28 mouse cellular contexts compared by ENCODE assay signal in genomic region chr11:80948103-80948502, GRCm38 (mm10).
DNase-seq lines count a peak whose midpoint lies in the region; ATAC-seq and TF ChIP-seq lines count a peak whose summit lies in the region.
"Had no signal": no experiment of that assay in that cellular context is flagged by ENCODE, and none has a peak within 500 bp of the region (broad histone marks: within the 10 kb centered on the region; RNA-seq: fewer than 3 reads in every experiment).

No protein-coding gene starts in this region.

- POLR2A ChIA-PET in Patski (lab: Charles Lee) = interaction anchor here (0.5 kb wide), 1 partner anchor 32 kb away, joined by 3 read pairs; no protein-coding TSS in a partner anchor

- TF ChIP-seq CTCF in kidney, postnatal 0 days (IDR thresholded peaks at IDR 0.05; ENCODE audit: low read depth) = no peak
- no peak for TF ChIP-seq CTCF in Patski (IDR thresholded peaks at IDR 0.05)

- 3% methylated on average over 2 of the region's 2 CpGs for WGBS in kidney, postnatal 0 days

- no peaks in the 10 kb centered on the region for H3K4me1 ChIP-seq in kidney, postnatal 0 days (replicated peaks; ENCODE audit: insufficient read depth, low read length)
- H3K4me1 ChIP-seq: embryonic facial prominence, embryonic 12.5 days; forebrain, embryonic 10.5 days; heart, embryonic 12.5 days; midbrain, embryonic 10.5 days; midbrain, embryonic 15.5 days; neural tube, embryonic 15.5 days; stomach, embryonic 15.5 days had no signal

- in situ Hi-C loops in Patski (cut with MboI; ENCODE audit: low pct_unique_long_range_greater_than_20kb) = no loop called here

- no peaks in the 10 kb centered on the region for H3K36me3 ChIP-seq in kidney, postnatal 0 days (ENCODE audit: insufficient read depth, low read length)
- H3K36me3 ChIP-seq: embryonic facial prominence, embryonic 12.5 days; forebrain, embryonic 10.5 days; G1E; heart, embryonic 12.5 days; midbrain, embryonic 10.5 days; midbrain, embryonic 15.5 days; neural tube, embryonic 15.5 days; stomach, embryonic 15.5 days had no signal

- H3K4me3 ChIP-seq in kidney, postnatal 0 days (replicated peaks; ENCODE audit: low read depth, low read length) = no peak overlapping the region
- H3K4me3 ChIP-seq: embryonic facial prominence, embryonic 12.5 days; forebrain, embryonic 10.5 days; heart, adult 2 months; heart, embryonic 12.5 days; midbrain, embryonic 10.5 days; midbrain, embryonic 15.5 days; neural tube, embryonic 15.5 days; stomach, embryonic 15.5 days had no signal

- no peak overlapping the region for H3K9ac ChIP-seq in kidney, postnatal 0 days (ENCODE audit: low read depth, low read length)
- H3K9ac ChIP-seq: embryonic facial prominence, embryonic 12.5 days; heart, embryonic 12.5 days; hindbrain, embryonic 14.5 days; liver, embryonic 14.5 days; midbrain, embryonic 15.5 days; neural tube, embryonic 15.5 days; stomach, embryonic 15.5 days had no signal

- ATAC-seq in kidney, postnatal 0 days (replicated peaks; ENCODE audit: low FRiP score, low read depth) = no peak
- peak; percentile 42 for ATAC-seq in Patski
- ATAC-seq: forebrain, embryonic 16.5 days; midbrain, embryonic 15.5 days had no signal

- no peak overlapping the region for H3K27ac ChIP-seq in kidney, postnatal 0 days
- H3K27ac ChIP-seq: embryonic facial prominence, embryonic 12.5 days; forebrain, embryonic 10.5 days; heart, adult 2 months; hindbrain, embryonic 14.5 days; liver, embryonic 14.5 days; midbrain, embryonic 10.5 days; midbrain, embryonic 15.5 days; neural tube, embryonic 15.5 days; stomach, embryonic 15.5 days had no signal

- H3K9me3 ChIP-seq in kidney, postnatal 0 days (replicated peaks; ENCODE audit: low read length) = no peaks in the 10 kb centered on the region
- H3K9me3 ChIP-seq: embryonic facial prominence, embryonic 12.5 days; forebrain, embryonic 10.5 days; heart, embryonic 12.5 days; midbrain, embryonic 10.5 days; midbrain, embryonic 15.5 days; neural tube, embryonic 15.5 days; stomach, embryonic 15.5 days had no signal

- DNase-seq in adrenal gland, adult 2 months = peak; percentile 35
- DNase-seq in adrenal gland, postnatal 25 days = no peak
- peak; percentile 10 for DNase-seq in embryo, embryonic 10.5 days (ENCODE audit: low spot score)
- DNase-seq in embryo, embryonic 11 days = no peak
- peak; percentile 74 for DNase-seq in kidney, postnatal 0 days (ENCODE audit: low spot score)
- DNase-seq in kidney, adult 11 months = no peak
- DNase-seq in Patski (ENCODE audit: low read depth, low spot score) = peak; percentile 62
- DNase-seq in right cerebral cortex, adult 2 months (ENCODE audit: low spot score in 2 of 2) = no peak
- DNase-seq: cerebellum, adult 11-12 months; cerebellum, adult 9-11 months; heart, adult 2 months; kidney, postnatal 10 days; liver; lung, adult 2 months; lung, postnatal 10 days; retina, postnatal 1 day; right cerebral cortex, postnatal 25 days had no signal

- CTCF ChIA-PET in Patski (lab: Charles Lee) = interaction anchor here (1.1 kb wide), 1 partner anchor 41 kb away, joined by 3 read pairs; no protein-coding TSS in a partner anchor

- no peak overlapping the region for H3K4me2 ChIP-seq in kidney, postnatal 0 days (ENCODE audit: low read length)
- H3K4me2 ChIP-seq: embryonic facial prominence, embryonic 12.5 days; heart, embryonic 12.5 days; hindbrain, embryonic 14.5 days; midbrain, embryonic 15.5 days; neural tube, embryonic 15.5 days; stomach, embryonic 15.5 days had no signal

- no peaks in the 10 kb centered on the region for H3K27me3 ChIP-seq in kidney, postnatal 0 days (ENCODE audit: insufficient read depth, low read length)
- peaks cover 4% of the 10 kb centered on the region for H3K27me3 ChIP-seq in Patski
- H3K27me3 ChIP-seq: embryonic facial prominence, embryonic 12.5 days; midbrain, embryonic 15.5 days; neural tube, embryonic 15.5 days; stomach, embryonic 15.5 days had no signal

Comparison
In these comparisons a context has a peak if more than half of its experiments do, and no peak if none do; other contexts are left out.
1. DNase-seq: peak in adrenal gland, adult 2 months (single experiment), embryo, embryonic 10.5 days (single experiment), kidney, postnatal 0 days (single experiment) and Patski (single experiment); none in adrenal gland, postnatal 25 days (single experiment), embryo, embryonic 11 days (single experiment), kidney, adult 11 months (single experiment) and right cerebral cortex, adult 2 months (0 of 2).